Mouse (Mus musculus): ENCODE data around the gene Snrpd3. TPM values are rescaled to one million over a fixed set of nuclear protein-coding genes. Genes with fewer than 3 reads are reported as not detected.

Snrpd3 gene
- total and polyA plus RNA-seq, 2 experiments from 2014 or later, result 10.8 to 65.4 TPM

DNA sequence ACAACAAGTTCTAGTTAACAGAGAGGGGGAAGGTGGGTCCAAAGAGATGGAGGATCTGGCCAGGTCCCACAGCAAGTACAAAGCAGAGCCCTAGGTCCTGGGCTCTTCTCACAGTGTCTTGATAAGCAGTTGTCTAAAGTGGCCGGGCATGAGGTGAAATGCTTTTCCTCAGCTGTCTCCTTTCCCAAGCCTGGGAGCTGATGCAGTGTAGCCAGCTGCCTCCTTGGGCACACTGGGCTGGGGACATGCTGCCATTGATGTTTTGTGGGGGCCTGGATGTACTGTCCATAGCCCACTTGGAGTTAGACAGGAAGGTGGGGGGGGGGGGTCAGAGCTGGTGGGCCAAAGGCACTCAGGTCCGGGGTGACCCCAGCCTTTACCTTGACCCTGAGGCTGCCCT lies 34.8 kb downstream of the Snrpd3 start:
- peaks cover 14% of the 10 kb centered on the region for H3K4me1 ChIP-seq (ENCODE audit: control insufficient read depth, insufficient read depth)
- H3K27me3 ChIP-seq (ENCODE audit: control insufficient read depth, insufficient read depth, low read length), result no peaks in the 10 kb centered on the region
- H3K9me3 ChIP-seq (replicated peaks; ENCODE audit: control insufficient read depth, low read length), result no peaks in the 10 kb centered on the region
- H3K27ac ChIP-seq (ENCODE audit: low read depth), result no peak overlapping the region
- H3K4me3 ChIP-seq (ENCODE audit: low read depth, low read length), result no peak overlapping the region
- 49% methylated on average over 2 of the region's 2 CpGs for WGBS
- ATAC-seq (ENCODE audit: insufficient read depth, low read depth), result no peak
- no peak for TF ChIP-seq EP300 (IDR thresholded peaks at IDR 0.05; ENCODE audit: low read depth)
- H3K4me2 ChIP-seq (ENCODE audit: low read depth, low read length), result no peak overlapping the region
- H3K9ac ChIP-seq (replicated peaks; ENCODE audit: low read depth, low read length), result no peak overlapping the region
- DNase-seq (ENCODE audit: low spot score), result no peak
- no peaks in the 10 kb centered on the region for H3K36me3 ChIP-seq (replicated peaks; ENCODE audit: control insufficient read depth, insufficient read depth, low read length)

DNA sequence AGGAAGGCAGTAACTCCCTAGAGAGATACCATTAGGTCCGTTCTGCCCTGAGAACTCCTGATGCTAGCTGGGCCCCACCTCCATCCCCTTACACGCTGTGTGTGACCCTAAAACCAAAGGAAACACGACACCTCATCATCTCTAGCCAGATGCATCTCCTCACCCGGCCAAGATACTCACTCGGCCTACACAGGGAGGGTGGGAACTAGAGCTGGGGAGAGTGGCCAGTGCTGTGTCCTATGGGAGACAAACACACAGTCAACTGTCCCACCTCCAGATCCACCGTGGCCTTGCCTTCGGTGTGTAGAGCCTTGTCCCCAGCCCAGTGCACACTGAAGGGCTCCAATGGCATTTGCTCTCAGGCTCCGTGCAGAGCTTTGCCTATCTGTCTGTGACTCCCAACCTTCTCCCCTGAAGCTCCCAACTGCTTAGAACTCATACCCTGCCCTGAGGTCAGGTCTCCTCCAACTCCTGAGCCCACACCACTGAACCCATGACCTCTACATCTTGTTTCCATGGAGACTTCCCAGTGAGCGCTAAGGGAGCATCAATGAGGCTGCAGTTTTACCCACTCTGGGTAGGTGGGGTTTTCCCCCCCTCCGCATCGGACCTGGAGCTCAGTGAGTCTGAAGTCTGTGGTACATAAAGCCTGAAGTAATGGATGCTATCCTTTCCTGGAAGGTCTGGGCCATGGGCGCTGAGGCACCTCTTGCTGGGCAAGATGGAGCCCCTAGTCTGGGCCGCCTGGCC lies 35.5 kb downstream of the Snrpd3 start:
- Histone ChIP-seq H3K27me3 (ENCODE audit: control insufficient read depth, insufficient read depth, low read length) (no peaks in the 10 kb centered on the region), H3K9me3 (replicated peaks; ENCODE audit: control insufficient read depth, low read length) (no peaks in the 10 kb centered on the region), H3K4me2 (ENCODE audit: low read depth, low read length) (no peak overlapping the region), H3K9ac (replicated peaks; ENCODE audit: low read depth, low read length) (no peak overlapping the region), H3K4me3 (ENCODE audit: low read depth, low read length) (no peak overlapping the region), H3K4me1 (ENCODE audit: control insufficient read depth, insufficient read depth) (peaks cover 14% of the 10 kb centered on the region), H3K27ac (ENCODE audit: low read depth) (no peak overlapping the region), H3K36me3 (replicated peaks; ENCODE audit: control insufficient read depth, insufficient read depth, low read length) (no peaks in the 10 kb centered on the region)
- 74% methylated on average over 13 of the region's 13 CpGs for WGBS
- DNase-seq (ENCODE audit: low spot score) (no peak), ATAC-seq (ENCODE audit: insufficient read depth, low read depth) (no peak)
- no peak for TF ChIP-seq EP300 (IDR thresholded peaks at IDR 0.05; ENCODE audit: low read depth)
- no peak for TF ChIP-seq CTCF (IDR thresholded peaks at IDR 0.05; ENCODE audit: low read depth)

DNA sequence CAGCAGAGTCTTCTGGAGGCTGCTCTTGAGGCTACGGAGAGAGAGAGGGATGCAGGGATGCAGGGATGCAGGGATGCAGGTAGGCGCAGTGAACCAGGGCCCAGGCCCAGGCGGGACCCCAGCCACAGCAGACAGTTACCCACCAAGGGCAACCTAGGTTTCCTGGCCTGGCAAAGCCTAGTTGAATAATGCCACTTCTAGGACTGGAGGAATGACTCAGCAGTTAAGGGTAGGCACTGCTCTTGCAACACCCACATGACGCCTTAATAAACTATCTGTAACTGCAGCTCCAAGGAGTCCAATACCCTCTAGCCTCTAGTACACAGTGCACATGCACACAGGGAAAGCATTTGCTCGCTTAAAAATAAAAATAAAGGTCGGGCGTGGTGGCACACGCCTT lies 36.7 kb downstream of the Snrpd3 start:
- Histone ChIP-seq H3K4me2 (ENCODE audit: low read depth, low read length) (no peak overlapping the region), H3K27ac (ENCODE audit: low read depth) (no peak overlapping the region), H3K9me3 (replicated peaks; ENCODE audit: control insufficient read depth, low read length) (no peaks in the 10 kb centered on the region), H3K4me3 (ENCODE audit: low read depth, low read length) (no peak overlapping the region), H3K27me3 (ENCODE audit: control insufficient read depth, insufficient read depth, low read length) (peaks cover 1% of the 10 kb centered on the region), H3K4me1 (ENCODE audit: control insufficient read depth, insufficient read depth) (peaks cover 14% of the 10 kb centered on the region), H3K9ac (replicated peaks; ENCODE audit: low read depth, low read length) (no peak overlapping the region), H3K36me3 (replicated peaks; ENCODE audit: control insufficient read depth, insufficient read depth, low read length) (no peaks in the 10 kb centered on the region)
- TF ChIP-seq CTCF (IDR thresholded peaks at IDR 0.05; ENCODE audit: low read depth) (no peak), EP300 (IDR thresholded peaks at IDR 0.05; ENCODE audit: low read depth) (no peak)
- ATAC-seq (ENCODE audit: insufficient read depth, low read depth) (no peak), DNase-seq (ENCODE audit: low spot score) (no peak)
- 87% methylated on average over 8 of the region's 8 CpGs for WGBS

DNA sequence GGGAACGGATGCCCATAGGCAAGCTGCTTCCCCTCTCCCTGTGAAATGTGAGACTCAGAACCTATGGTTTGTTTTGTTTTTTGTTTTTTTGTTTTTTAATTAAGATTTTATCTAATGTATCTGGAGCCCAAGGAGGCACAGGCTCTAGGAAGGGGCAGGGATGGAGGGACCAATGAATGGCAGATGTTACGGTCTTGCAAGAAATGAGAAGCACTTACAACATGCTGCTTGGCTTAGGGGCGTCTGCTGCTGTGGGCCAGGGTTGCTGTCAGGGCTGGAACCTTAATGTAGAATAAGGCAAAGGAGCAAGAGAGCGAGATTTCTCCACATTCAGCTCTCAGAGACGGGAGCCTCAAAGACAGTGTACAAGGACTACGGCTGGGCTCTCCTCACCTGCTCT lies 38.2 kb downstream of the Snrpd3 start:
- 58% methylated on average over 6 of the region's 6 CpGs for WGBS
- Histone ChIP-seq H3K27ac (ENCODE audit: low read depth) (peak overlapping the region; percentile 33; the same call in 1 of the 2 replicates), H3K9ac (replicated peaks; ENCODE audit: low read depth, low read length) (no peak overlapping the region), H3K4me2 (ENCODE audit: low read depth, low read length) (no peak overlapping the region), H3K9me3 (replicated peaks; ENCODE audit: control insufficient read depth, low read length) (no peaks in the 10 kb centered on the region), H3K36me3 (replicated peaks; ENCODE audit: control insufficient read depth, insufficient read depth, low read length) (no peaks in the 10 kb centered on the region), H3K4me1 (ENCODE audit: control insufficient read depth, insufficient read depth) (peaks cover 26% of the 10 kb centered on the region), H3K27me3 (ENCODE audit: control insufficient read depth, insufficient read depth, low read length) (peaks cover 9% of the 10 kb centered on the region), H3K4me3 (ENCODE audit: low read depth, low read length) (no peak overlapping the region)
- DNase-seq (ENCODE audit: low spot score) (no peak), ATAC-seq (ENCODE audit: insufficient read depth, low read depth) (no peak)
- TF ChIP-seq CTCF (IDR thresholded peaks at IDR 0.05; ENCODE audit: low read depth) (no peak), EP300 (IDR thresholded peaks at IDR 0.05; ENCODE audit: low read depth) (no peak)

DNA sequence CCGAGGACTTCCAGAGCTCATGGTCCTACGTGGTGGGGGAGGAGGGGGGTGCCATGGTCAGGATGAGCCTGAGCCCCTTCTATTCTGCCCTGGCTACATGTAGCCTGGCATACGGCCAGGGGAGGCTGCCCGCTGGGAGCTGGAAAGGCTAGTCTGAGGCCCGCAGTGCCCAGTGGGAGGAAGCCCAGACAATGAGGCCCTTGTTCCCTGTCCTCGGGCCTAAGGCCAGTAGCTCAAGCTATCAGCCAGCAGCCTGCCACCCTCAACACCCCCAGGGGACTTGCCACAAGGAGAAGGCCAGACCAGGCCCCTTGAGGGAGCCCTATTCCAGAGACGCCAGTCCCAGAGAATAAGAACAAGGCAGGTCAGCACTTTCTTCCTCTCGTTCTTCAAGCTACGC lies 38.7 kb downstream of the Snrpd3 start:
- ATAC-seq (ENCODE audit: insufficient read depth, low read depth), result 0 out of 2 replicates have a peak, but pooled peaks have one; percentile 18
- Histone ChIP-seq H3K4me1 (ENCODE audit: control insufficient read depth, insufficient read depth) (peaks cover 26% of the 10 kb centered on the region), H3K36me3 (replicated peaks; ENCODE audit: control insufficient read depth, insufficient read depth, low read length) (no peaks in the 10 kb centered on the region), H3K9ac (replicated peaks; ENCODE audit: low read depth, low read length) (no peak overlapping the region), H3K27me3 (ENCODE audit: control insufficient read depth, insufficient read depth, low read length) (peaks cover 14% of the 10 kb centered on the region), H3K27ac (ENCODE audit: low read depth) (peak overlapping the region; percentile 33; the same call in 1 of the 2 replicates), H3K4me3 (ENCODE audit: low read depth, low read length) (no peak overlapping the region), H3K4me2 (ENCODE audit: low read depth, low read length) (no peak overlapping the region), H3K9me3 (replicated peaks; ENCODE audit: control insufficient read depth, low read length) (no peaks in the 10 kb centered on the region)
- 29% methylated on average over 9 of the region's 9 CpGs for WGBS
- no peak for DNase-seq (ENCODE audit: low spot score)
- TF ChIP-seq CTCF (IDR thresholded peaks at IDR 0.05; ENCODE audit: low read depth) (no peak), EP300 (IDR thresholded peaks at IDR 0.05; ENCODE audit: low read depth) (no peak)

DNA sequence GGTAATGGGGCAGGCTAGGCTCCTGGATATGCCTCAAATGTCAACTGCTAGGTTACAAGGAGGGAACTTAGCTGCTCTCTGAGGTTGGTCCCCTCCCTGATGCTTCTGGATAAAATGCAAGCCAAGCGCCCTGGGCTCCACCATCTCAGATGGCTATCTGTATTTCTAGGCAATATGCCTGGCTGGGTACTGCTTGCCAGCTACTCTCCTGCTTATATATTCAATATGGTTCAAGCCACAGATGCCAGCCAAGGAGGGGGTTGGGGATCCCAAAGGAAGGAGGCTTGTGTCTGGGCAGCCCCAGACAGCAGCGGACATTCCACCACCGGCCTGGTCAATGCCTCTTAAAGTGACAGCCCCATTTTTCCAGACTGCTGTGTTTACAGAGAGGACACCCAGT lies 41.2 kb downstream of the Snrpd3 start:
- Histone ChIP-seq H3K9me3 (replicated peaks; ENCODE audit: control insufficient read depth, low read length) (no peaks in the 10 kb centered on the region), H3K9ac (replicated peaks; ENCODE audit: low read depth, low read length) (no peak overlapping the region), H3K4me2 (ENCODE audit: low read depth, low read length) (no peak overlapping the region), H3K27ac (ENCODE audit: low read depth) (no peak overlapping the region), H3K36me3 (replicated peaks; ENCODE audit: control insufficient read depth, insufficient read depth, low read length) (no peaks in the 10 kb centered on the region), H3K4me3 (ENCODE audit: low read depth, low read length) (no peak overlapping the region), H3K27me3 (ENCODE audit: control insufficient read depth, insufficient read depth, low read length) (peaks cover 23% of the 10 kb centered on the region), H3K4me1 (ENCODE audit: control insufficient read depth, insufficient read depth) (peaks cover 26% of the 10 kb centered on the region)
- ATAC-seq (ENCODE audit: insufficient read depth, low read depth) (no peak), DNase-seq (ENCODE audit: low spot score) (no peak)
- TF ChIP-seq EP300 (IDR thresholded peaks at IDR 0.05; ENCODE audit: low read depth), result no peak
- no peak for TF ChIP-seq CTCF (IDR thresholded peaks at IDR 0.05; ENCODE audit: low read depth)
- 25% methylated on average over 3 of the region's 3 CpGs for WGBS
